Mouse (Mus musculus) gastrocnemius, adult 8-10 months (tissue): ENCODE results near the gene Tnk1. TPM values are rescaled to one million over a fixed set of nuclear protein-coding genes. Genes with fewer than 3 reads are reported as not detected.

ENCODE experiments used
- DNase-seq, 2 experiments: peaks; one replicate each; pipeline ENCODE4 v3.0.0; 2022; ENCODE audit warnings: low spot score in 2 of 2
- total RNA-seq, 4 experiments: library from RNA; stranded (reverse); gene quantifications; 2 replicates each; pipeline ENCODE4 v1.2.4; 2022

The Tnk1 gene
- total RNA-seq = under 1 TPM in 1 of 4 experiments, not detected in 3; 0.31 TPM

DNA sequence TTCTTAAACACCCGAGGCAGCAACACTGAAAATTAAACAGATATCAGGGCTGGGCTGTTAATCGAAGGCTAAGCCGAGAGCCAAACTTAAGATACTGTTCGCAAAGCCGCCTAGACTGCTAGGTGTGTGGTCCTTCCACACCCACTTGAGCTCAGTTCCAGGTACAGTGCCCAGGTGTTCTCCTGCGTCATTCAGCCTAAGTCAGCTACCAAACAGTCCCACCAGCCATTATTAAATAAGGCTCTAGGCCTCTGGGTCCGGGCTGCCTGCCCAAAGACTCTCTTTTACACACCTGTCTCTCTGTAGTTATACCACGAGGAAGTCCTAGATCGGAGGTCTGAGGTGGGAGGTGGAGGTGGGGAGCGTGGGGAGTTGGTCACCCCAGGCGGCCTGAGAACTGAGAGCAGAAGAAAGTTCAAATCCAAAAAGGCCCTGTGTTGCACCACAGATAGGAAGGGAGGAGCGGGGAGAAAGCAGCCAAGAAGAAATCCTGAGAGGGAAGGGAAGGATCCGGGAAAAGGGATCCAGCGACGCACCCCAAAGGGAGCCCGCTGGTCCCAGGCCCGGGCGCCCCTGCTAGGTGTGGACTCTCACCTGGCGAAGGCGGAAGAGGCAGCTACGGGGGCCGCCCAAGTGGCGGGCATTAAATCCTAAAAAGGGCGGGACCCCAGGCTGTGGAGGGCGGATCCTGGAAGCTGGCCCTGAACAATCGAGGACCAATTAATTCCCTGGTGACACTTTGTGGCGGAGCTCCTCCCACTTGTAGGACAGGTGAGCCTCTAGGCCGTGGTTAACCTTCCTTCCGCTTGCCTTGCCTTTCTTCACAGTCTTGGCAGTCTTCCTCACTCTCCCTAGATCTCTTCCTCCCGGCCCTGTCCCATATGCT is at the start of gene Tnk1:
Gene Tnk1 (minus strand): TSS at position 618 of the 886 bp plus-strand sequence.
- no peak for DNase-seq

DNA sequence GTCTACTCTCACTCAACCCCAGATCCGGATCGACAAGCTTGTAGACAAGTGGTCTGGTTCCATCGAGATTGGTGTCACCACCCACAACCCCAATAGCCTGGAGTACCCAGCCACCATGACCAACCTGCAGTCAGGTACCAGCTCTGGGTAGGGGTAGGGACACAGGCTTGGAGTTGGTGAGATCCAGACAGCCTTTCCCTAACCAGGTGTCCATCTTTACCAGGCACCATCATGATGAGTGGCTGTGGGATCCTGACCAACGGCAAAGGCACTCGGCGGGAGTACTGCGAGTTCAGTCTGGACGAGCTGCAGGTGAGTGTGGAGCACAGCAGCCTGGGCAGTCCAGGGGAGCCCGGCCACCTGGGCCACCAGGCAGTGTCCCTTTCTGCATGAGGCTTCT is 45.8 kb upstream of the Tnk1 start:
- DNase-seq = no peak

DNA sequence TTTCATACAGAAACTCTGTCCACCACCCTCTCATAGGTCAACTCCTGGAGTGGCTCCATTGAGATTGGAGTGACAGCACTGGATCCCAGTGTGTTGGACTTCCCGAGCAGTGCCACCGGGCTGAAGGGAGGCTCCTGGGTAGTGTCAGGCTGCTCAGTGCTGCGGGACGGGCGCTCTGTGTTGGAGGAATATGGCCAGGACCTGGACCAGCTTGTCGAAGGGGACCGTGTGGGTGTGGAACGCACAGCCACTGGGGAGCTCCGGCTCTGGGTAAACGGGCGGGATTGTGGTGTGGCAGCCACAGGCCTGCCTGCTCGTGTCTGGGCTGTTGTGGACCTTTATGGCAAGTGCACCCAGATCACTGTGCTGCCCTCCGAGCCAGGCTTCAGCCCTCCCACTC is 44.4 kb upstream of the Tnk1 start:
- no peak for DNase-seq

DNA sequence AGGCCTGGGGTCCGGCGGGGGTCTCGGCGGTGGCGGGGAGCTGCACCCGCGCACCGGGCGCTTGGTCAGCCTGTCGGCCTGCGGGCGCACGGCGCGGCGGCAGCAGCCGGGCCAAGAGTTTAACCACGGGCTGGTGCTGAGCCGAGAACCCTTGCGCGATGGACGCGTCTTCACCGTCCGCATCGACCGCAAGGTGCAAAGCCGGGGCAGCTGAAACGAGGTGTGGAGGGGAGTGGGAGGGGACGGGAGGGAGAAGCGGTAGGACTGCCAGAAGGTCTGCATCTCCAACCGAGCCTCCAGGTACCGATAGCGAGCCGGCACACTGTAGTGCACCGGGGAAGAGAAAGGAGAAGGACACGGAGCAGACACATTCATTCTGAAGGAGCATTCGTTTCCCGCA is 43.5 kb upstream of the Tnk1 start:
- no peak for DNase-seq

DNA sequence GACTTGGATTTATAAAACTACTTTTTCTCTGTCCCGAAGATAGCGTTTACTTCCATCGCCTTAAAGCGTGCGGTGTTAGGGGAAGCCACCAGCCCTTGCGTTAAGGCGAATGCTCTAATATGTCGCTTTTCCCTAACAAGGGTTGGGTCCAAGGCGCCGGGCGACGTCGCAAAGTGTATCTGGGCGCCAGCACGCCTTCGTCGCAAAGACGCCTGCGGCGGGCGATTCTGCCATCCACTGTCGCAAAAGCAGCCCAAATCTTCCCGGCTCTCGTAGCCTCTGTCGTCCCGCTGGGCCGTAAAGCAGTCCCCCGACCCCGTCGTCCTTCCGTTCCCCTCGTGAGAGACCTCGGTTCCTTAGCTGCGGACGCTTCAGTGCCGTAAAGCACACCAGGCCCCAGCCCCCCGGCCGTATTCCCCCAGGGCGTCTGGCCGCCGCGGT is 42.9 kb upstream of the Tnk1 start:
- peak; percentile 88 to 96 for DNase-seq

DNA sequence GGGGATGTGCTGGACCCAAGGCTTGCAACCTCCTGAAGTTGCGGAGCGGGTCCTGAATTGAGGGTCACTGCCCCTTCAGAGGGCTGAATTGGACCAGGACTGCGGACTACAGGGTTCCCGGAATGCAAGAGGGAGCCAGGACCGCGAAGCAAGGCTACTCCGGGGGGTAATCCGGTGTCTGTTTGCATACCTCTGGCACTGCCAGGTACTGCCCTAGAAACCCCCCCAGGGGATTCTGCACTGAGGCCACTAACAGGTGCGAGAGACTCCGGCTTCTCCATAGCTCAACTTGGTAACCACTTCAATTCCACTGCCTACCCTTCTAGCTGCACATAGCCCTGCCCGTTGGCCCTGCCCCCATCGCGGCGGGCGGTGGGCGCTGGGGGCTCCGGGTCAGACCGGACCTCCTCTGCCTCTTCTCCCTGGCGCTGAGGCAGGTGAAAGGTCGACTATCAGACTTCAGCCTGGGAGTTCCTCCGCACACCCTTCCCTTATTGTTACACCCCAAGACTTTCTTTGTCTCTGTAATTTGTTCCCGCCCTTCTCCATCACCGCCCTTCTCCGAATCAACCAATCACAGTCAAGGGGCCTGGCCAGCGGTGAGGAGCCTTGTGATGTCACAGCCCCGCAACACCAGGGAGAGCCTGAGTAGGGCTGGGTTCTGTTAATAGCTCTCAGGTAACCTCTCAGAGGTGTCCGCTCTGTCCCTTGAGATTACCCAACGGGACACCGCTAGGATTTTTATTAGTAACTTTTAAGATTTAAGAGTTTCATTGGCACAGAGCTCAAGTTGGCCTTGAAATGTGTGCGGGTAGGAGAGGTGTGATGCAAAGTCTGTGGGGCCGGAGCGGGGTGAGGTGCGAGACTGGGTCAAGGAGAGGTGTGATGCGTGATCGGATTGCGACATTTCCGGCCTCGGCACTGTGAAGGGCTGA is 42.2 kb upstream of the Tnk1 start, which contains the start of the genes 2810408A11Rik and Neurl4:
Gene 2810408A11Rik (minus strand): TSS at position 517 of the 935 bp plus-strand sequence.
Gene Neurl4 (plus strand): TSS at position 602 of the 935 bp plus-strand sequence.
- peak; percentile 75 to 81 for DNase-seq

DNA sequence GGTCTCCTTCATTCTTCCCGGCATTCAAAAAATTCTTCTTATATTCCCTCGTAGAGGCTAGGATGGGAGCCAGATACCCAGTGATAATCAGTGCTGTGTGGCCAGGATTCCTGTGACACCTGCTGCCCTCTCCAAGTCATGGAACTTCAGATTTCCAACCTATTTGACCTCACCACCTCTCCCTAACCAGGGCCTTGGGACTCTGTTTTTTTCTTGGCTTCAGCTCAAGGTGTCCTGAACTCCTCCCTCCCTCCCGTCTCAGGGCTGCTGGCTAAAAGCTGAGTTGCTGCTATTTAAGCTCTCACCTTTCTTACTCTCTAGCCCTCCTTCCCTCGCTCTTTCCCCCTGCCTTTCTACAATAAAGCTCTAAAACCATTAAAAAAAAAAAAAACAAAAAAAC is 41.3 kb upstream of the Tnk1 start:
- DNase-seq = no peak

DNA sequence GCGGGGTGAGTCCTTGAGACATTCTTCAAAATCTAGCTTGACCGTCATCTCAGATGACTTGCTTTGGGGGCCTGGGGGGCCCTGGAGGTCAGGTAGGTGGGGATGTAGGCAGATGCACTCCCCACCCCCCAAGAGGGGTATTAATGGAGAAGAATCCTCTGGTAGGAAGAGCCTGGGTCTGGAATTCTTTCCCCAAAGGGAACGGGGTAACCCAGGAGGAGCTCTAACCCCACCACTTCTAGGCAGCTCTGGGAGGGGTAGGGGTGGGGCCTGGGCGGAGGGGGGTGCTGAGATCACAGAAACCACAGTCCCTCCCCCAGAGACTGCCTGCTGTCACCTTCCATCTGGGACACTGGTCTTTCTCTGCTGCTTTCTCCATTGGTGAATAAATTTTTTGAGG is 36.8 kb upstream of the Tnk1 start, which contains the start of gene Acap1:
Gene Acap1 (minus strand): TSS at position 249 of the 400 bp plus-strand sequence.
- no peak for DNase-seq

DNA sequence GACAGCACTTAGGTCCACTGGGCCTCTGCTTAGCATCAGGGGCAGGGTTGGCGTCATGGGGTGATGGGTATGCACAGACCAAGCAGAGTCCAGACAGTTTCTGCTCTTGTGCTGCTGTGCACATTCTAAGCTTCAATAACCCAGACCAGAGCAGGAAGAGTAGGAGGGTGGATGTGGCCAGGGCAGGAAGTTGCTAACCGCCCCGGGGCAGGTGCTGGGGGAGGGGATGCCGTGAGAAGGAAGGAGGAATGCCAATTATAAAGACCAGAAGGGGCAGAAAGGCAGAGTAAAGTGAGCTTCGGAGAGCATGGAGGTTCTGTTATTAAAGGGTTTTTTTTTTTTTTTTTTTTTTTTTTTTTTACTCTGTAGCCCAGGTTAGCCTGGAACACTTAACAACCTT is 36.1 kb upstream of the Tnk1 start:
- no peak for DNase-seq

DNA sequence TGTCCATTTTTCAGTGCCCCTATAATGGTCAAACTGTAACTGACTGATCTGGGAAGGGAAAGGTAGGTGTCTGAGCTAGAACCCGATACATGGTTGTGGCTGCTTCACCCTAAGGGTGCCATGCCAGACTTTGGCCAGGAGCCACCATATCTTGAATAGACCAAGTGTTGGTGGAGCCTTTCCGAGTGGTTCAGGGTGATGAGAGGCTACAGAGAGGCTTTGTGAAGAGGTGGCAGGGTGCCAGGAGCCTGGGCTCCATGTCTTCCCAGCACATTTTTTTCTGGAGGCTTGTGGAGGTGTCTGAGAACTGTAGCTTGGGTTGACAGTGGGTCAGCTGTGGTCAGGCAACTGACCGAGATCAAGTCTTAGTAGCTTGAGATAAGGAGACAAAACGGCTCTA is 33.0 kb upstream of the Tnk1 start:
- no peak for DNase-seq

DNA sequence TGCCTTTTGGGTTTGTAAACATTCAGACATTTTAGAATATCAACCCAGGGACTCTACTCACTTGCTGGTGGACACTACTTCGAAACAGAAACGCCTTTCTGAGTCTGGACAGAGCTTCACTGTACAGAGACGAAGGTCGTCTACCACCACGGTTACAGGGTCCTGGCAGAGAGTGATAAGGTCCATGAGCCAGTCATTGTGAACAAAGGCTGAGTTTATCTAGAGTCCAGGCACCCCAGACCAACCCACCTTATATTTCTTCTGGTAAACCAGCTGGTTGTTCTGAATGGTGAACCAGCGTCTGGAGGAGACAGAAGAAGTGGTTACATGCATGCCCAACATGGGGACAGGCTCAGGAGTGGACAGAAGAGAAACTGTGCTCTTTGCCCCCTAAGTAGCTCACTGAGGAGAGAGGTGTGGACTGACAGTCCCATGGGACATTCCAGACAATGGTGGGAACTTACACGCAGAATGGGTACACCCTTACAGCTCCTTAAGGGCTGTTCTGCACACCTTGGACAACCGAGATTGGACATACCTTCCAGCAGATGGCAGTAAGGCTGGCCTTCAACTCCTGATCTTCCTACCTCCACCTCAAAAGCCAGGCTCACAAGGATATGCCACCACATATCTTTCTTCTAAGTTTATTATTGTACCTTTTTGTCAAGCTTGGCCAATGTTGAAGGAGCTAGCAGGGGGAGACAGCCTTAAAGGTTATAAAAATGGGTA is 28.5 kb upstream of the Tnk1 start:
- no peak for DNase-seq

DNA sequence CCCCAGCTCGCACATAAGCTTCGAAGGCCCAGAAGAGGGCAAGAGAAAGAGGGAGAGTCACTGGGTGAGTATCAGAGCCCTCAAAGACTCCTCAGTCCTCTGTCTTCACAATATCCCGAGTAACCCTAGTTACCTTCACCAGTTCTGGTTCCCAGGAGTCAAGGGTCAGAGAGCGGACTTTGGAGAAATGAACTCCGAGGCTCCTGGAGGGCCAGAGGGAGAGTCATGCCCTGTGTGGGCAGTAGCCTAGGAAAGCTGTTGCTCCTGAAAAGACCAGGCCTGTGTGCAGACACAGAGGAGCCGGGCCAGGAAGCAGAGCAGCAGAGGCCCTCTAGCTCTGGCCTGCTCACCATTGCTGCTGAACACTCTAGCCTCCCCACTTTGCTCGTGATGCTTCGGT is 26.1 kb upstream of the Tnk1 start:
- no peak for DNase-seq

DNA sequence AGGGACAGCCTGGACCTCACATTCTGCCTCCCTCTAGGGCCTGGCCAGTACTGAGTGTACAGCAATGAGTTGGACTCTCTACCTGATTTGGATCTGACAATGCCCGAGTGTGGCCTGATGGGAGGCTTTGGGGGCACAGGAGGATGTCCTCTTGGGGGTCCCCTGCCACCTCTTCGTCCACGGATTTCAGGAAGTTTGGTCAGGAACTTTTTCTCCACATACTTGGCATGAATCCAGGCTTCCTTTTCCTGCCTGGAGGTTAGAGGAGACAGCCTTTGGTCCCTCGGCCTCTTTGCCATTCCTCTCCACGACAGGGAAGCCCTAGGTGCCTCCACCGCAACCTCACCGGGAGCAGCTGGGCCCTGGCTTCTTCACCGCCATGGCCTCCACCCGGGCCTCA is 25.7 kb upstream of the Tnk1 start:
- no peak for DNase-seq

DNA sequence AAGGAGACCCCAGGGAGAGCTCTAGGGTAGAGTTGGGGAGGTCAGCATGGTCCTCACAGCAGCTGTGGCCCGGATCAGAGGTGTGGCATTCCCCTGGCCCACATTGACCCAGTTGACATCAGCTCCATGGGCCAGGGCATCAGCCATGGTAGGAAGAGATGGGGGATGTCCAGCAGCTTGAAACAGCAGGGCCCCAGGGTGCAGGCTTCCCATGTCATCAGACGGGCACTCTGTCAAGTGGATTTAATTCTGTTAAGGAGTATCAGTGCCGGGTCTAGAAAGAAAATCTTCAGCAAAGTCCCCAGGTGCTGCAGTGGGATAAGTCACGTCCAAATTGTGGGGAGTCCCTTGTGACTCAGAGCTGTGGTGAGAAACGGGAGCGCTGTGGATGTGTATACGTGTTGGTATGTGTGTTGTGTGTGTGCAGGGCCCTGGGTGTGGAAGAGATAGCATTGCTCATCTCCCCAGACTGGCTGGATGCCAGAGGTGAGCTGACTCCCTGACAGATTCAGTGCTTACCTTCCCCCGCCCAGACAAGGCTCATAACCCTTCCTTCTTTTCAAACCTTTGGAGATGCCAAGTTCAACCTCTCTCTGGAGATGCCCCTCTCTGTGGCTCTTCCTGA is 25.1 kb upstream of the Tnk1 start:
- DNase-seq = no peak

DNA sequence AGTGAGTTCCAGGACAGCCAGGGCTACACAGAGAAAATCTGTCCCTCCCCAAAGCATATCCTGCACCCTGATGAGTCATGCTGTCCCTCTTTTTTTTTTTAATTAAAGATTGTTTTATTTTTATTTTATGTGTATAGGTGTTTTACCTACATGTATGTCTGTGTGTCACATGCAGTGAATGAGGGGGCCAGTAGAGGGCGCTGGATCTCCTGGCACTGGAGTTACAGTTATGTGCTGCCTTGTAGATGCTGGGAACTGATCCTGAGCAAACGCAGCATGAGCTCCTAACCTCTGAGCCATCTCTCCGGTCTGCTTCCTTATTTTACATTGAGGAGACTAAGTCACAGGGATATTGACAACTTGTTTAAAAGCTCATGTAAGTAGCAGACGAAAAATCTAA is 24.5 kb upstream of the Tnk1 start:
- DNase-seq = no peak

DNA sequence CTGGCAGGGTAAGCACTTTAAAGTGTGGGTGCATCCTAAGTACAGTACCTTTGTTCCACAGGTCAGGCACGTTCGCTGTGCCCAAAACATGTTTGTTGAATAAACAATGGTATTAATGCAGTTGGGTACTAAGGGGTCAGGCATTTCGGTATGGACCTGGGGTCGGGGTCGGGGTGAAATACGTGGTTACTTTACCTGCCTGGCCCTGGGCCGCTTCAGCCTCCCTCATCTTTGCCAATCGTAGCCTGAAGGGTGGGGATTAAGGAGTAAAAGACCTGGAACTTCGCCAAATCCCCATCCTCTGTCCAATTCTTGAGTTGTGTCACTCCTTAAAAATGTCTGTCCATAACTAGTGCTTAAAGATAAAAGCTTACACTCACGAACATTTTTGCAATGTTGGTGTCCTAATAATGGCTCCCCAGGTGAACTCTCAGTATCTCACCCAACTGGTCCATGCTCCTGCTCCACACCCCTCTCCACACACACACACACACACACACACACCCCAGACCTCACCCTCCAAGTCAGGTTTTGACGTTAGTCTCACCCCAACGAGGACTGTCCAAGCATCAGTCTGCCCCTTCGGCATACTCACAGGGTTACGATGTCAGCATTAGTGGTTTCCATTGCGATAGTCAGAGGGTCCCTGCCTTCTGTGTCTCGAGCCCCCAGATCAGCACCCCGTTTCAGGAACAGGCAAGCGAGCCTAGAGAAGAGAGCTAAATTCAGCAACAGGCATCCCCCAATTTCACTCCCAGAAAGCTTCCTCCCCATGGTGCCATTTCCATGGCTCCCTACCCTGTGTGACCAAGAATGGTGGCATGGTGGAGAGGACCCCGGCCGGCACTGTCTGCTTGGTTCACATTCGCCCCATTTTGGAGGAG is 23.5 kb upstream of the Tnk1 start:
- DNase-seq = no peak

DNA sequence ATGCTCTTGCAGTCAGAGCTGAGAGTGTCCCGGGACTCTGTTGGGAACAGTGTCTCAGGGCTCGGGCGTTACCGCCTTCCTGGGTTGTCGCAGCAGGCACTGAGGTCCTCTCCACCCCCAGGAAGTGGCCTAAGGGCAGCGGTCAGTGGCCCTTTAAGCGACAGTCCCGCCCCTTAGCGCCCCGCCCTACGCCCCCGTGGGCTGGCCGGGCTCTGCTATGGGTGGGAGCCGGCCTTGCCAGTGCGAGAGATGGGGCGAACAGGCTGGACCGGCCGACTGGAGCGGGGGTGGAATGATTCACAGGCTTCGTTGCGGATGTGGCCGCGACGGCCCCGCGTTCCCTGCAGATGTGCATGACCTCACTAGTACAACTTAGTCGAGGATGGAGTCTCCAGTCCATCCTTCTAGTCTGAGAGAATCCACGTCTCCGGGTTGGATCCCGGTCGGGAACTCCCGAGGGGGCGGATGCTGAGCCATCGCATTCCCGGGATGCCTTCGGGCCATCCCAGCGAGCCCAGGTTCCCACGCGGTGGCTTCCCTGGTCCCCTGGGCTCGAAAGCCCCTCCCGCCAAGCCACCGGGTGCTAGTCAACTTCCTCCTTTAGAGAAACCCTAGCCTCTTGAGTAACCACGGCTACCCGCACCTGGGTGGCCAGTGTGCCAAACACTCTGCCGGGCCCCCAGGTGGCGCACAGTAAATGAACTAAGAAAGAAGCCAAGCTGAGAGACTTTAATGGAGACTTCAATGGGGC is 22.5 kb upstream of the Tnk1 start, which contains the start of gene Kctd11:
Gene Kctd11 (minus strand): TSS at position 554 of the 751 bp plus-strand sequence.
- peak; percentile 90 to 91 for DNase-seq

DNA sequence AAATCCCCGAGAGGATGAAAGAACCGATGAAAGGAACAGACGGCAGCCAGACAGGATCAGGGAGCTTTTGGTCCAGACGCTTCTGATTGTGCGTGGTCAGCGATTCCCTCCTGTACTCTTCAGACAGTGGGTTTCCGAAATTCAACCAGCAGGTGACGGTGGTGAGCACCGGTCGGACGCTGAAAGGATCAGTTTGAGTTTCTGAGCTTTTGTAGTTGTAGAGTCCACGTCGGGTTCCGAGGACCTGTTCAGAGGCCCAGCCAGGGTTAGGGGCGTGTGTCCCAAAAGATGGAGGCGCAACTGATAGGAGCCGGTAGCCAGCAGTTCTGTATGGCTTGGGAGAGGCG is 21.9 kb upstream of the Tnk1 start:
- no peak for DNase-seq

DNA sequence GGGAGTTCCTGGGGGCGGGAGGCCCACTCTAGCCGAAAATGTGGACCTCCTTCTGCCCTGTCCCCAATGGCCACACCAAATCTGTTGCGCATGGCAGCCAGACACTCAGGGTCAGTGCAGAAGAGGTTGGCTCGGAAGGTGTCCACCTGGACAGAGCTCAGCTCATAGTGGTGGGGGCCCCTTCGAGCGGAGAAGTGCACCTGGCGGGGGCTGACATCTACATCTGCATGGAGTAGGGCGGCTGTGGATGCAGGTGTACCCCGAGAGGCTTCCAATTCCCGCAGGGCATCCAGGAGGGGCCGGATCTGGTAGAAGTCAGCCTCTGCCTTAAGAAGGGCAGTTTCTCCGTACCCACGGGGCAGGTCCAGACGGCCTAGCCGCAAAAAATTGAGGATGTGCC is 21.2 kb upstream of the Tnk1 start:
- no peak for DNase-seq
